Mouse (Mus musculus): ENCODE results near the gene Katnal1. TPM values are rescaled to one million over a fixed set of nuclear protein-coding genes. Genes with fewer than 3 reads are reported as not detected.

The Katnal1 gene
- 2.1 TPM for polyA plus RNA-seq (2017; shearing (Covaris generic))

GRCm38 (mm10) chr5:148929116-148929449 lies at the start of gene Katnal1:
Katnal1 (minus strand) TSS chr5:148929320.

Other genes with a start within 250 kb of the Katnal1 start
- gene Gm42791, start 65.8 kb upstream of the Katnal1 start, polyA plus RNA-seq (2017; shearing (Covaris generic)), result 0.96 TPM

Measured in effector memory CD4-positive, alpha-beta T cell, adult 5 months (primary cell).